Mouse (Mus musculus) cerebellum, adult 2 months (tissue): ENCODE data around the gene Slc6a20a.

Experiments
- CTCF ChIP-seq: fragments of 200-500 bp; IDR thresholded peaks from 2 replicates; pipeline ENCODE4 v1.5.1; 2011; ENCODE audit warnings: low read depth, mild to moderate bottlenecking, control low read depth, low read length, moderate library complexity, borderline replicate concordance; ENCODE audit not compliant: insufficient read depth
- POLR2A ChIP-seq: fragments of 200-500 bp; IDR thresholded peaks from 2 replicates; pipeline ENCODE4 v1.6.1; 2011; ENCODE audit warnings: low read length, control low read depth, borderline replicate concordance; ENCODE audit not compliant: insufficient read depth

DNA sequence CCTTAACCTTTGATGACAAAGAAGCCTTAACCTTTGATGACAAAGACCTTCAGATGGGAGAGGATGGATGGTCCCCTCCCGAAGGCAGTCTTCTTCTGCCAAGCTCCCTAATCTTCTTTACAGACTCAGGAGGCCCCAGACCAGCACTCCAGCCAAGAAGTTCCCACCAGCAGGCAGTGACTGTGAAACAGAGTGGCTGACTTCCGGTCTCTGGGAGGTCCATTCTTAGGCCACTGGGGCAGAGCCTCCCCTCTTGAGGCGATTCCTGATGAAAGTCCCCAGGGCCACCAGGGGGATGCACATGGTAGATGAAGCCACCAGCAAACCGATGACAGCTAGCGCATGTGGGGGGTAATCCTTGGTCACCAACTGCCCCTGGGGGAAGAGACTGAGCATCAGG, 41.9 kb downstream of the Slc6a20a start:
- no peak for TF ChIP-seq CTCF
- TF ChIP-seq POLR2A, result no peak
